In the genomic region with DNA sequence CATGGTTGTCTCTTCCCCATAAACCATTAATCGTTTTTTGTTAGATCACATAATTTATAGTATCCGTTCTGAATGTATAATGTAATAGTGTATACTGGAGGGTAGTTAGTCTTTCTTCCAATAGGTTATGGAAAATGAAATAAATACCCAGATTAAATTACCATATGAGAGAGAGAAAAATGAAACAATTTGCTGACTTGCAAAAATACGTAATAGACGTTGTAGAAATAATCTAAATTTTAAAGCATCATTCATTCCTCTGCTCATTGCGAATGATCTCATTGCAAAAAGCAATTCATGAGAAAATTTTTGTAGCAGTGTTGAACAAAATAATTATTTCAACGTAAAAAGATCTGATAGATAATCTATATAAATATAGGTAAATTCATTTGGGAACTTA, we compare ENCODE assay signal across 22 mouse cellular contexts.
DNase-seq lines count a peak whose midpoint lies in the region; ATAC-seq and TF ChIP-seq lines count a peak whose summit lies in the region.
"Had no signal": no experiment of that assay in that cellular context is flagged by ENCODE, and none has a peak within 500 bp of the region (broad histone marks: within the 10 kb centered on the region; RNA-seq: fewer than 3 reads in every experiment).

No protein-coding gene starts in this region.

- dilution Hi-C loops in CH12.LX (cut with MboI; ENCODE audit: extremely low pct_ligation_motif_present, extremely low pct_unique_long_range_greater_than_20kb, low sequenced_read_pairs), result no loop called here

- no peak overlapping the region for H3K4me3 ChIP-seq in neural tube, embryonic 11.5 days (ENCODE audit: low read depth, low read length)
- no peak overlapping the region for H3K4me3 ChIP-seq in CH12.LX (replicated peaks in 1 of 3; ENCODE audit: low read depth in 2 of 3, low read length in 2 of 3, poor library complexity in 1 of 3)
- no peak overlapping the region for H3K4me3 ChIP-seq in ES-E14 (ENCODE audit: insufficient read depth in 1 of 2, low read depth in 1 of 2, low read length in 2 of 2, poor library complexity in 1 of 2, severe bottlenecking in 1 of 2)

- no peaks in the 10 kb centered on the region for H3K27me3 ChIP-seq in neural tube, embryonic 11.5 days (ENCODE audit: control insufficient read depth, insufficient read depth, low read length)
- no peaks in the 10 kb centered on the region for H3K27me3 ChIP-seq in CH12.LX (replicated peaks)

- no peak overlapping the region for H3K4me2 ChIP-seq in neural tube, embryonic 11.5 days (ENCODE audit: low read depth)
- H3K4me2 ChIP-seq in CH12.LX (ENCODE audit: insufficient read depth, low read depth, poor library complexity, severe bottlenecking), result no peak overlapping the region

- DNase-seq in neural tube, embryonic 11.5 days (ENCODE audit: low spot score), result no peak
- no peak for DNase-seq in neural tube, embryonic 10.5 days (ENCODE audit: extremely low spot score, low spot score)
- DNase-seq in CH12.LX (ENCODE audit: extremely low read depth), result no peak
- no peak for DNase-seq in ES-E14 (ENCODE audit: low read depth, low spot score)
- DNase-seq in adrenal gland, adult 2 months, result no peak
- DNase-seq: adrenal gland, adult 8-10 months; adrenal gland, postnatal 10 days; adrenal gland, postnatal 14 days; adrenal gland, postnatal 25 days; adrenal gland, postnatal 36 days; B cell, adult 2 months; cerebellum, adult 11 months; cerebellum, adult 11-12 months; cerebellum, adult 18-20 months; cerebellum, adult 2 months; cerebellum, adult 8-10 months; cerebellum, adult 9-10 months had no signal

- H3K9me3 ChIP-seq in neural tube, embryonic 11.5 days (ENCODE audit: control insufficient read depth, low read length), result no peaks in the 10 kb centered on the region
- H3K9me3 ChIP-seq in CH12.LX (replicated peaks; ENCODE audit: low read length) (no peaks in the 10 kb centered on the region), ES-E14 (ENCODE audit: control insufficient read depth, insufficient read depth, low read depth, low read length) (no peaks in the 10 kb centered on the region)
- H3K9me3 ChIP-seq: G1E had no signal

- H3K36me3 ChIP-seq in neural tube, embryonic 11.5 days (ENCODE audit: control insufficient read depth, insufficient read depth, low read length), result no peaks in the 10 kb centered on the region
- H3K36me3 ChIP-seq in CH12.LX (replicated peaks in 1 of 2; ENCODE audit: control insufficient read depth in 1 of 2, insufficient read depth in 1 of 2, low read length in 1 of 2), result no peaks in the 10 kb centered on the region
- no peaks in the 10 kb centered on the region for H3K36me3 ChIP-seq in ES-E14 (ENCODE audit: control insufficient read depth, insufficient read depth, low read length, poor library complexity, severe bottlenecking)
- H3K36me3 ChIP-seq: G1E had no signal

- TF ChIP-seq RAD21 in CH12.LX (IDR thresholded peaks at IDR 0.05; ENCODE audit: low read depth, low read length), result no peak

- TF ChIP-seq POLR2A in CH12.LX (IDR thresholded peaks at IDR 0.05; ENCODE audit: low read depth, low read length), result no peak

- no peak overlapping the region for H3K27ac ChIP-seq in neural tube, embryonic 11.5 days (ENCODE audit: low read depth, low read length)
- H3K27ac ChIP-seq in CH12.LX (ENCODE audit: insufficient read depth, low read depth), result no peak overlapping the region
- no peak overlapping the region for H3K27ac ChIP-seq in ES-E14 (ENCODE audit: insufficient read depth, low read depth, low read length, poor library complexity, severe bottlenecking)

- no peak for TF ChIP-seq EP300 in CH12.LX (IDR thresholded peaks at IDR 0.05; ENCODE audit: low read length)

- 76% methylated on average over 6 of the region's 6 CpGs for WGBS in neural tube, embryonic 11.5 days

- H3K9ac ChIP-seq in neural tube, embryonic 11.5 days (ENCODE audit: low read length), result no peak overlapping the region
- H3K9ac ChIP-seq in CH12.LX (ENCODE audit: insufficient read depth, low read depth), result no peak overlapping the region
- H3K9ac ChIP-seq in ES-E14 (ENCODE audit: insufficient read depth, low read depth, low read length, poor library complexity, severe bottlenecking), result no peak overlapping the region

- in situ Hi-C loops in CH12.LX (cut with MboI; ENCODE audit: low pct_ligation_motif_present, low pct_unique_long_range_greater_than_20kb, low sequenced_read_pairs), result no loop called here
- in situ Hi-C loops in ES-E14 (cut with MboI; ENCODE audit: low sequenced_read_pairs in 2 of 2, unreplicated experiment in 2 of 2), result no loop called here

- peak; percentile 28; the same call in 1 of the 2 replicates for ATAC-seq in neural tube, embryonic 11.5 days (ENCODE audit: insufficient read depth, low FRiP score, low TSS enrichment)
- ATAC-seq in inflammation-experienced regulatory T-cells, adult 6 months, result no peak
- ATAC-seq: activated CD4-positive, CD25-positive, alpha-beta regulatory T cell, adult 4 months; CD4-positive, CD25-positive, alpha-beta regulatory T cell, adult 4 months; Patski had no signal

- no peaks in the 10 kb centered on the region for H3K79me2 ChIP-seq in CH12.LX (replicated peaks; ENCODE audit: control insufficient read depth, extremely low read depth, insufficient read depth, poor library complexity, severe bottlenecking)

- H3K4me1 ChIP-seq in neural tube, embryonic 11.5 days (ENCODE audit: control insufficient read depth, insufficient read depth, low read length), result no peaks in the 10 kb centered on the region
- no peaks in the 10 kb centered on the region for H3K4me1 ChIP-seq in CH12.LX (ENCODE audit: control insufficient read depth in 1 of 2, insufficient read depth in 2 of 2)
- H3K4me1 ChIP-seq in ES-E14 (ENCODE audit: control insufficient read depth in 2 of 2, insufficient read depth in 2 of 2, low read length in 2 of 2, poor library complexity in 1 of 2), result no peaks in the 10 kb centered on the region

- TF ChIP-seq CTCF in CH12.LX (conservative IDR thresholded peaks at IDR 0.05 in 1 of 2, IDR thresholded peaks at IDR 0.05 in 1 of 2; ENCODE audit: low read depth in 2 of 2, low read length in 2 of 2), result no peak

TF ChIP-seq in CH12.LX, 34 proteins besides CTCF, POLR2A, EP300 and RAD21:
- TF ChIP-seq CHD1 (IDR thresholded peaks at IDR 0.05; ENCODE audit: low read depth, low read length) (no peak), ETS1 (conservative IDR thresholded peaks at IDR 0.05; ENCODE audit: low read depth, low read length) (no peak), E2F4 (IDR thresholded peaks at IDR 0.05; ENCODE audit: insufficient replicate concordance, low read depth, low read length) (no peak), MAFK (IDR thresholded peaks at IDR 0.05; ENCODE audit: insufficient replicate concordance, low read length) (peak; percentile 74)

TF ChIP-seq in ES-E14, 5 proteins besides CTCF, POLR2A, EP300 and RAD21:
- TF ChIP-seq MAFK (IDR thresholded peaks at IDR 0.05; ENCODE audit: insufficient read depth, low read depth, low read length) (peak; percentile 57; the same call in 1 of the 2 replicates), ZC3H11A (IDR thresholded peaks at IDR 0.05; ENCODE audit: borderline replicate concordance, low read depth, low read length) (no peak), CHD2 (IDR thresholded peaks at IDR 0.05; ENCODE audit: low read depth, low read length) (no peak)
